Mouse (Mus musculus): ENCODE measurements at regions not wholly inside any gene's neighbourhood (a gene's known extent, or its start where the extent isn't known, plus 50 kb on each side); places are given as distances from the start of the nearest gene placed in this dataset.

- TF ChIP-seq POLR2A (IDR thresholded peaks at IDR 0.05; ENCODE audit: insufficient read length, low read depth): no peak
- no peak for TF ChIP-seq TCF12 (IDR thresholded peaks at IDR 0.05; ENCODE audit: insufficient read depth, poor library complexity, severe bottlenecking)
- no peak for TF ChIP-seq CEBPB (IDR thresholded peaks at IDR 0.05; ENCODE audit: insufficient read depth, poor library complexity, severe bottlenecking)
- TF ChIP-seq MAX (IDR thresholded peaks at IDR 0.05; ENCODE audit: low read depth): no peak
- TF ChIP-seq E2F4 (IDR thresholded peaks at IDR 0.05; ENCODE audit: insufficient read depth): no peak
- TF ChIP-seq MYOG (IDR thresholded peaks at IDR 0.05; ENCODE audit: control insufficient read depth in 1 of 3, insufficient read depth in 1 of 3, insufficient read length in 2 of 3, low read depth in 2 of 3): no peak
- no peak for TF ChIP-seq TCF3 (IDR thresholded peaks at IDR 0.05; ENCODE audit: insufficient read length, low read depth)
- no peak for TF ChIP-seq USF1 (IDR thresholded peaks at IDR 0.05; ENCODE audit: low read depth)
- no peak for TF ChIP-seq POLR2AphosphoS2 (IDR thresholded peaks at IDR 0.05; ENCODE audit: insufficient read length, low read depth)
- TF ChIP-seq MYOD1 (IDR thresholded peaks at IDR 0.05; ENCODE audit: control insufficient read depth in 1 of 3, insufficient read length in 2 of 3, low read depth in 2 of 3): no peak
- no peak for TF ChIP-seq SRF (IDR thresholded peaks at IDR 0.05; ENCODE audit: control insufficient read depth, insufficient read length, low read depth)
- TF ChIP-seq REST (IDR thresholded peaks at IDR 0.05; ENCODE audit: insufficient read depth, insufficient read length): no peak
Observed at GRCm38 (mm10) chr17:70910238-70910637, 56.9 kb upstream of the Tgif1 start.
